9 mouse cellular contexts compared by ENCODE assay signal in genomic region chr4:103112651-103113050, GRCm38 (mm10). TPM values are rescaled to one million over a fixed set of nuclear protein-coding genes. Genes with fewer than 3 reads are reported as not detected.
DNase-seq lines count a peak whose midpoint lies in the region; ATAC-seq and TF ChIP-seq lines count a peak whose summit lies in the region.
"Had no signal": no experiment of that assay in that cellular context is flagged by ENCODE, and none has a peak within 500 bp of the region (broad histone marks: within the 10 kb centered on the region; RNA-seq: fewer than 3 reads in every experiment).

No protein-coding gene starts in this region.

- H3K4me1 ChIP-seq in cerebellum, adult 2 months (ENCODE audit: control insufficient read depth, insufficient read depth, low read length): peaks cover 3% of the 10 kb centered on the region; the same call in 1 of the 2 replicates
- H3K4me1 ChIP-seq in ES-Bruce4 (ENCODE audit: control insufficient read depth, insufficient read depth, low read length): peaks cover 2% of the 10 kb centered on the region
- peaks cover 38% of the 10 kb centered on the region for H3K4me1 ChIP-seq in hindbrain, embryonic 13.5 days (replicated peaks)
- H3K4me1 ChIP-seq in lung, embryonic 16.5 days (replicated peaks; ENCODE audit: control insufficient read depth, insufficient read depth, low read length): peaks cover 17% of the 10 kb centered on the region

- TF ChIP-seq CTCF in cerebellum, adult 2 months (IDR thresholded peaks at IDR 0.05; ENCODE audit: borderline replicate concordance, insufficient read depth, low read depth, low read length): no peak
- no peak for TF ChIP-seq CTCF in ES-Bruce4 (IDR thresholded peaks at IDR 0.05; ENCODE audit: low read depth, low read length)

- ATAC-seq in hindbrain, embryonic 13.5 days (ENCODE audit: low FRiP score): no peak
- peak; percentile 15; the same call in 1 of the 2 replicates for ATAC-seq in lung, embryonic 16.5 days (ENCODE audit: low read depth)
- no peak for ATAC-seq in monocyte, adult 5-6 weeks (replicated peaks; ENCODE audit: insufficient number of reproducible peaks, low FRiP score, low TSS enrichment, poor library complexity, severe bottlenecking)

- H3K36me3 ChIP-seq in ES-Bruce4 (ENCODE audit: control insufficient read depth, insufficient read depth, low read length, poor library complexity, severe bottlenecking): peaks cover 5% of the 10 kb centered on the region
- peaks cover 5% of the 10 kb centered on the region for H3K36me3 ChIP-seq in hindbrain, embryonic 13.5 days
- H3K36me3 ChIP-seq in lung, embryonic 16.5 days (ENCODE audit: control insufficient read depth, insufficient read depth, low read length): peaks cover 5% of the 10 kb centered on the region

- no peaks in the 10 kb centered on the region for H3K9me3 ChIP-seq in ES-Bruce4 (replicated peaks; ENCODE audit: control insufficient read depth, insufficient read depth, low read length, poor library complexity, severe bottlenecking)
- no peaks in the 10 kb centered on the region for H3K9me3 ChIP-seq in hindbrain, embryonic 13.5 days
- H3K9me3 ChIP-seq in lung, embryonic 16.5 days (ENCODE audit: control insufficient read depth, low read length): no peaks in the 10 kb centered on the region

- H3K4me3 ChIP-seq in cerebellum, adult 2 months (replicated peaks; ENCODE audit: insufficient read depth, low read depth, low read length): no peak overlapping the region
- no peak overlapping the region for H3K4me3 ChIP-seq in ES-Bruce4 (ENCODE audit: low read depth, low read length)
- peak overlapping the region; percentile 85 for H3K4me3 ChIP-seq in hindbrain, embryonic 13.5 days
- H3K4me3 ChIP-seq in lung, embryonic 16.5 days (ENCODE audit: low read length): peak overlapping the region; percentile 80

- no peaks in the 10 kb centered on the region for H3K27me3 ChIP-seq in cerebellum, adult 2 months (ENCODE audit: control insufficient read depth, insufficient read depth, low read length)
- H3K27me3 ChIP-seq in ES-Bruce4 (ENCODE audit: control insufficient read depth, insufficient read depth, low read length, poor library complexity, severe bottlenecking): no peaks in the 10 kb centered on the region
- no peaks in the 10 kb centered on the region for H3K27me3 ChIP-seq in hindbrain, embryonic 13.5 days
- H3K27me3 ChIP-seq in lung, embryonic 16.5 days (ENCODE audit: control insufficient read depth, insufficient read depth, low read depth, low read length): no peaks in the 10 kb centered on the region

- H3K4me2 ChIP-seq in hindbrain, embryonic 13.5 days: peak overlapping the region; percentile 81
- H3K4me2 ChIP-seq in lung, embryonic 16.5 days (ENCODE audit: low read depth, low read length): peak overlapping the region; percentile 57

- WGBS in cerebellum, adult 2 months: 23% methylated on average over 7 of the region's 7 CpGs
- WGBS in hindbrain, embryonic 13.5 days: 67% methylated on average over 7 of the region's 7 CpGs
- 38% methylated on average over 7 of the region's 7 CpGs for WGBS in lung, embryonic 16.5 days

- H3K9ac ChIP-seq in ES-Bruce4 (ENCODE audit: low read depth, poor library complexity, severe bottlenecking): peak overlapping the region; percentile 79; the same call in 1 of the 2 replicates
- peak overlapping the region; percentile 83 for H3K9ac ChIP-seq in hindbrain, embryonic 13.5 days
- no peak overlapping the region for H3K9ac ChIP-seq in lung, embryonic 16.5 days (ENCODE audit: low read length)

- DNase-seq in cerebellum, adult 9-11 months: peak; percentile 16
- no peak for DNase-seq in cerebellum, adult 2 months
- DNase-seq in ovary, adult 18-20 months (ENCODE audit: low spot score): no peak
- no peak for DNase-seq in thymus, postnatal 10 days (ENCODE audit: low spot score in 2 of 2)
- DNase-seq: gastrocnemius, adult 2 months had no signal

- no peak for TF ChIP-seq EP300 in ES-Bruce4 (IDR thresholded peaks at IDR 0.05; ENCODE audit: insufficient read depth, low read depth, low read length)

- no peak for TF ChIP-seq POLR2A in cerebellum, adult 2 months (IDR thresholded peaks at IDR 0.05; ENCODE audit: borderline replicate concordance, insufficient read depth, low read length)
- no peak for TF ChIP-seq POLR2A in ES-Bruce4 (IDR thresholded peaks at IDR 0.05; ENCODE audit: insufficient read depth, low read length)

- H3K27ac ChIP-seq in cerebellum, adult 2 months (ENCODE audit: insufficient read depth, low read length): no peak overlapping the region
- H3K27ac ChIP-seq in ES-Bruce4 (ENCODE audit: insufficient read depth, low read length): no peak overlapping the region
- no peak overlapping the region for H3K27ac ChIP-seq in hindbrain, embryonic 13.5 days
- 0 out of 2 replicates have a peak overlapping the region, but pooled peaks have one; percentile 23 for H3K27ac ChIP-seq in lung, embryonic 16.5 days (ENCODE audit: low read length)

RNA-seq across cellular contexts. Expression of gene Mier1, which starts 1.5 kb away (rescaled TPM):
- 24.8 and 25.6 TPM in 2 replicates for polyA plus RNA-seq in cerebellum, adult 2 months (2012; rRNA removed)
- 77.2 and 85.0 TPM in 2 replicates for polyA plus RNA-seq in ES-Bruce4 (2011; ENCODE audit: insufficient read depth, insufficient read length, low read depth, missing spikeins)
- 36.6 and 37.1 TPM in 2 replicates for polyA plus RNA-seq in hindbrain, embryonic 13.5 days (2015; fragmentation: Nextera tagmentation; extraction: Ambion mirVana)
- 36.7 and 38.4 TPM in 2 replicates for polyA plus RNA-seq in lung, embryonic 16.5 days (2015; fragmentation: Nextera tagmentation; extraction: Ambion mirVana)
- 169 to 216 TPM (median 182 TPM) in 3 replicates for total RNA-seq in monocyte, adult 5-6 weeks (2017)

RNA-seq across cellular contexts. Expression of gene Wdr78, which starts 1.7 kb away (rescaled TPM):
- polyA plus RNA-seq in cerebellum, adult 2 months (2012; rRNA removed): 4.1 and 5.3 TPM in 2 replicates
- 1.8 and 1.9 TPM in 2 replicates for polyA plus RNA-seq in ES-Bruce4 (2011; ENCODE audit: insufficient read depth, insufficient read length, low read depth, missing spikeins)
- 5.6 and 6.1 TPM in 2 replicates for polyA plus RNA-seq in hindbrain, embryonic 13.5 days (2015; fragmentation: Nextera tagmentation; extraction: Ambion mirVana)
- polyA plus RNA-seq in lung, embryonic 16.5 days (2015; fragmentation: Nextera tagmentation; extraction: Ambion mirVana): 5.0 and 7.6 TPM in 2 replicates
- total RNA-seq in monocyte, adult 5-6 weeks (2017): 0.75 to 1.4 TPM (median 0.86 TPM) in 3 replicates

Comparison
In these comparisons a context has a peak if more than half of its experiments do, and no peak if none do; other contexts are left out.
1. H3K4me3 ChIP-seq: peak in hindbrain, embryonic 13.5 days (single experiment) and lung, embryonic 16.5 days (single experiment); none in cerebellum, adult 2 months (single experiment) and ES-Bruce4 (single experiment).